Mouse (Mus musculus) adrenal gland, adult 10 weeks (tissue): ENCODE data around the gene Fcho2. TPM values are rescaled to one million over a fixed set of nuclear protein-coding genes. Genes with fewer than 3 reads are reported as not detected.

Experiments
- polyA plus RNA-seq: library from polyadenylated mRNA; stranded (reverse); fragments of 350-450 nt; fragmentation: Illumina TruSeq; extraction: RNeasy Lipid Tissue Mini Kit (QIAGEN cat#74804); gene quantifications from one replicate; pipeline ENCODE4 v1.2.3, GENCODE M21; 2014; ENCODE audit warnings: low read depth, low replicate concordance

Fcho2 gene
- 195 TPM for polyA plus RNA-seq

DNA sequence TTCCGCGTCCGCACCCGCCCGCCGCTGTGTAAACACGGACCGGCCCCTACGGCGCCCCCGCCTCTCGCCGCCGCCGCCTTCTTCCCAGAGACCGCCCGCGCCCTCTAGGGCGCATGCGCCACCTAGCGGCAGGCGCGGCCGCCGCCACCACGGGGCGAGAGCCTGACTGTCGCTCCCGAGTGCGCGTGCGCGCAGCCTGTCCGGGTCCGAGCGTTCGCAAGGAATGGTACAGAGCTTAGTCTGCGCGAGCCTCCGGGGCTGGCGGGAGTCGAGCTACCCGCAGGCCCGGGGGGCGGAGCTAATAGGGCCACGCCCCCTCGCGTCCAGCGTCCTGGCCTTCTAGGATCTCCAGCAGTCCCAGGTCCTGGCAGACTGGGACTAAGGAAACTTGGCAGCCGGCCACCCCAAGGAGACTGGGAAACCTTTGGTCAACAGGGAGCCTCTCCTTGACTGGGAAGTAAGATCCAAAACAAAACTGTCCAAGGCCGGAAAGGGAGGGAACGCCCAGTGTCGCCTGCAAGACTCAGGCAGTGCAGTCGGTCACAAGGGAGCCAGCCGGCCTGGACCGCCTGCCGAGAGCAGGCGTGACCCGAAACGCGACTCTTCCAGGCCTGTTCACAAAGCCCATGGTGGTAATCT is at the start of gene Fcho2:
Gene Fcho2 (minus strand): TSS at position 303 of the 639 bp plus-strand sequence.

DNA sequence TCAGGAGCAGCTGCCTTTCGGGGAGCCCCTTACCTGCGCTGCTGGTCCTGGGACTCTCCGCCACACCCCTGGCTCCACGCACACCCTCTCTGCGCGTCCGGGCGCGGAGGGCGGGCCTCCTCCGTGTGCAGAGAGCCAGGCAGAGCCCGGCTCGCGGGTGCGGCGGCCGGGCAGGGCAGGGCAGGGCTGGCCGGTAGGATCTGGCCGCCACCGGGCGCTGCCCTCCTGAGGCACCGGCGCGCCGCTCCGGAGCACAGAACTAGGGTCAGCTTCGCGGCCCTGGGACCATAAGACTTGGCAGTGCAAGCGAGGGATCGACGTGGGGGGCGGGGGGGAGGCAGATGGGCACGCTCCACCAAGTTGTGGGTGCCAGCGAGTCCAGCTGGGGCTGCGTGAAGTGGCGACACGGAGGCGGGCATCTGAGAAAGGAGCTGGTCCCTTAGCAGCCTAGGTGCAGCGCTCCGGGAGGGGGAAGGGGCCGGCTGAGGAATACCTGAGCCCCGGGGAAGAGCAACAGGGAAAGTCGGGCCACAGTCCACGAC is 120.4 kb downstream of the Fcho2 start, which contains the start of gene Tmem171:
Gene Tmem171 (minus strand): TSS at position 62 of the 542 bp plus-strand sequence.

Other genes starting within 250 kb of the Fcho2 start
- gene Tmem174, start 178.0 kb downstream of the Fcho2 start, polyA plus RNA-seq, result not detected
- gene Tmem171, start 120.6 kb downstream of the Fcho2 start, polyA plus RNA-seq, result not detected
- gene Tnpo1, start 110.9 kb upstream of the Fcho2 start, polyA plus RNA-seq, result 220 TPM
- gene 1700024P04Rik, start 169.1 kb upstream of the Fcho2 start, polyA plus RNA-seq, result not detected